Comparison of ENCODE assay signal across 8 mouse cellular contexts in genomic region chr13:94059778-94060177, GRCm38 (mm10). TPM values are rescaled to one million over a fixed set of nuclear protein-coding genes. Genes with fewer than 3 reads are reported as not detected.
A peak's percentile ranks its signal among the peaks of the same experiment; 100 is the strongest.
DNase-seq lines count a peak whose midpoint lies in the region; ATAC-seq and TF ChIP-seq lines count a peak whose summit lies in the region.

No protein-coding gene starts in this region.

- H3K4me2 ChIP-seq in midbrain, postnatal 0 days (ENCODE audit: low read depth, low read length, poor library complexity, severe bottlenecking): no peak overlapping the region
- H3K4me2 ChIP-seq in midbrain, embryonic 13.5 days (replicated peaks): no peak overlapping the region
- H3K4me2 ChIP-seq in neural tube, embryonic 13.5 days: 0 out of 2 replicates have a peak overlapping the region, but pooled peaks have one; percentile 99
- no peak overlapping the region for H3K4me2 ChIP-seq in hindbrain, embryonic 13.5 days

- TF ChIP-seq CTCF in midbrain, postnatal 0 days (IDR thresholded peaks at IDR 0.05): peak; percentile 63

- WGBS in midbrain, postnatal 0 days: 88% methylated on average over 6 of the region's 6 CpGs
- 86% methylated on average over 6 of the region's 6 CpGs for WGBS in midbrain, embryonic 13.5 days
- 86% methylated on average over 6 of the region's 6 CpGs for WGBS in neural tube, embryonic 13.5 days
- 86% methylated on average over 6 of the region's 6 CpGs for WGBS in hindbrain, embryonic 13.5 days

- no peaks in the 10 kb centered on the region for H3K9me3 ChIP-seq in midbrain, postnatal 0 days (ENCODE audit: low read length)
- H3K9me3 ChIP-seq in midbrain, embryonic 13.5 days: no peaks in the 10 kb centered on the region
- H3K9me3 ChIP-seq in neural tube, embryonic 13.5 days: no peaks in the 10 kb centered on the region
- H3K9me3 ChIP-seq in hindbrain, embryonic 13.5 days: no peaks in the 10 kb centered on the region

- ATAC-seq in midbrain, postnatal 0 days (ENCODE audit: low FRiP score): no peak
- no peak for ATAC-seq in midbrain, embryonic 13.5 days
- no peak for ATAC-seq in neural tube, embryonic 13.5 days (ENCODE audit: low read depth)
- ATAC-seq in hindbrain, embryonic 13.5 days (ENCODE audit: low FRiP score): no peak

- peaks cover 21% of the 10 kb centered on the region; the same call in 1 of the 2 replicates for H3K27me3 ChIP-seq in midbrain, postnatal 0 days (ENCODE audit: insufficient read depth, low read length)
- H3K27me3 ChIP-seq in midbrain, embryonic 13.5 days: peaks cover 68% of the 10 kb centered on the region
- peaks cover 94% of the 10 kb centered on the region for H3K27me3 ChIP-seq in neural tube, embryonic 13.5 days
- H3K27me3 ChIP-seq in hindbrain, embryonic 13.5 days: peaks cover 87% of the 10 kb centered on the region

- no peak overlapping the region for H3K4me3 ChIP-seq in midbrain, postnatal 0 days (ENCODE audit: low read depth, low read length)
- H3K4me3 ChIP-seq in midbrain, embryonic 13.5 days (replicated peaks): no peak overlapping the region
- no peak overlapping the region for H3K4me3 ChIP-seq in neural tube, embryonic 13.5 days
- H3K4me3 ChIP-seq in hindbrain, embryonic 13.5 days: no peak overlapping the region

- no peak overlapping the region for H3K9ac ChIP-seq in midbrain, postnatal 0 days (replicated peaks; ENCODE audit: low read length, poor library complexity, severe bottlenecking)
- H3K9ac ChIP-seq in midbrain, embryonic 13.5 days (replicated peaks): no peak overlapping the region
- no peak overlapping the region for H3K9ac ChIP-seq in neural tube, embryonic 13.5 days
- no peak overlapping the region for H3K9ac ChIP-seq in hindbrain, embryonic 13.5 days

- peak; percentile 65 to 85 for DNase-seq in adrenal gland, adult (ENCODE audit: inconsistent age in 2 of 2, low spot score in 1 of 2)
- no peak for DNase-seq in adrenal gland, adult 8-10 months
- DNase-seq in midbrain, postnatal 0 days (ENCODE audit: low spot score): no peak
- DNase-seq in brain, adult 2 months (ENCODE audit: low read depth, low spot score): peak; percentile 38
- DNase-seq in kidney, postnatal 10 days: peak; percentile 78

- no peaks in the 10 kb centered on the region for H3K4me1 ChIP-seq in midbrain, postnatal 0 days (ENCODE audit: insufficient read depth, low read length)
- H3K4me1 ChIP-seq in midbrain, embryonic 13.5 days (replicated peaks): peaks cover 35% of the 10 kb centered on the region
- H3K4me1 ChIP-seq in neural tube, embryonic 13.5 days (replicated peaks): peaks cover 38% of the 10 kb centered on the region
- H3K4me1 ChIP-seq in hindbrain, embryonic 13.5 days (replicated peaks): peaks cover 36% of the 10 kb centered on the region

- H3K36me3 ChIP-seq in midbrain, postnatal 0 days (ENCODE audit: insufficient read depth, low read length): no peaks in the 10 kb centered on the region
- H3K36me3 ChIP-seq in midbrain, embryonic 13.5 days: no peaks in the 10 kb centered on the region
- H3K36me3 ChIP-seq in neural tube, embryonic 13.5 days: no peaks in the 10 kb centered on the region
- H3K36me3 ChIP-seq in hindbrain, embryonic 13.5 days: no peaks in the 10 kb centered on the region

- H3K27ac ChIP-seq in midbrain, postnatal 0 days (ENCODE audit: low read depth, low read length): no peak overlapping the region
- no peak overlapping the region for H3K27ac ChIP-seq in midbrain, embryonic 13.5 days
- H3K27ac ChIP-seq in neural tube, embryonic 13.5 days (replicated peaks): no peak overlapping the region
- H3K27ac ChIP-seq in hindbrain, embryonic 13.5 days: no peak overlapping the region

RNA-seq across cellular contexts. Expression of gene Lhfpl2, which starts 2.2 kb away (rescaled TPM):
- total RNA-seq in adrenal gland, adult 8-10 months (2022): 10 to 100 TPM; 27.4 to 49.2 (median 34.5) TPM
- 23.9 and 25.8 TPM in 2 replicates for total RNA-seq in midbrain, postnatal 0 days (2014; rRNA removed)
- polyA plus RNA-seq in midbrain, postnatal 0 days (2015; fragmentation: Nextera tagmentation; extraction: Ambion mirVana): 10.7 and 12.0 TPM in 2 replicates
- polyA plus RNA-seq in midbrain, embryonic 13.5 days (2015; fragmentation: Nextera tagmentation; extraction: Ambion mirVana): 10.1 and 11.9 TPM in 2 replicates
- 21.3 and 21.7 TPM in 2 replicates for polyA plus RNA-seq in neural tube, embryonic 13.5 days (2015; fragmentation: Nextera tagmentation; extraction: Ambion mirVana)
- polyA plus RNA-seq in hindbrain, embryonic 13.5 days (2015; fragmentation: Nextera tagmentation; extraction: Ambion mirVana): 17.6 and 18.4 TPM in 2 replicates

Comparison
In these comparisons a context has a peak if more than half of its experiments do, and no peak if none do; other contexts are left out.
1. DNase-seq: peak in adrenal gland, adult (2 of 2), brain, adult 2 months (single experiment) and kidney, postnatal 10 days (single experiment); none in adrenal gland, adult 8-10 months (single experiment) and midbrain, postnatal 0 days (single experiment).